Mouse (Mus musculus): ENCODE measurements at regions not wholly inside any gene's neighbourhood (a gene's known extent, or its start where the extent isn't known, plus 50 kb on each side); places are given as distances from the start of the nearest gene placed in this dataset.

GRCm38 (mm10) chr1:117519498-117520032 is 177.4 kb upstream of the Gm28363 start:
- WGBS, result 21% methylated on average over 5 of the region's 5 CpGs
- Histone ChIP-seq H3K4me3 (ENCODE audit: low read depth, low read length) (no peak overlapping the region), H3K9me3 (replicated peaks; ENCODE audit: control insufficient read depth, low read length, poor library complexity, severe bottlenecking) (no peaks in the 10 kb centered on the region), H3K4me2 (ENCODE audit: low read length) (no peak overlapping the region), H3K36me3 (ENCODE audit: control insufficient read depth, insufficient read depth, low read length) (no peaks in the 10 kb centered on the region), H3K9ac (ENCODE audit: low read depth, low read length) (peak overlapping the region; percentile 30; the same call in 1 of the 2 replicates), H3K4me1 (ENCODE audit: control insufficient read depth, insufficient read depth, low read length) (no peaks in the 10 kb centered on the region), H3K27ac (ENCODE audit: low read length) (no peak overlapping the region), H3K27me3 (ENCODE audit: control insufficient read depth, insufficient read depth, low read depth, low read length) (no peaks in the 10 kb centered on the region)
- peak; percentile 87 for ATAC-seq
